Mouse (Mus musculus) left cerebral cortex, adult 8-10 months (tissue): ENCODE measurements at regions not wholly inside any gene's neighbourhood (a gene's known extent, or its start where the extent isn't known, plus 50 kb on each side); places are given as distances from the start of the nearest gene placed in this dataset.
"Not testable (repeated sequence)": the region's sequence is repeated elsewhere in the genome, so short reads cannot be mapped to it uniquely, and the experiment has no call there.

ENCODE experiments used
- DNase-seq, 2 experiments: peaks; one replicate each; pipeline ENCODE4 v3.0.0; 2022; ENCODE audit warnings: low spot score in 2 of 2

GRCm38 (mm10) chr15:31980791-31981190 is 196.3 kb upstream of the Tas2r119 start:
- no peak for DNase-seq

- no peak for DNase-seq
Measured at GRCm38 (mm10) chr15:31987291-31987690, 189.8 kb upstream of the Tas2r119 start.

GRCm38 (mm10) chr15:31989093-31989492 is 188.0 kb upstream of the Tas2r119 start:
- peak in 1 of 2 experiments; percentile 45 for DNase-seq

GRCm38 (mm10) chr15:31989593-31990290 is 187.3 kb upstream of the Tas2r119 start:
- peak in 1 of 2 experiments; percentile 39 for DNase-seq

- no peak for DNase-seq
Measured at GRCm38 (mm10) chr15:31997996-31998395, 179.1 kb upstream of the Tas2r119 start.

GRCm38 (mm10) chr15:31999553-31999952 is 177.5 kb upstream of the Tas2r119 start:
- DNase-seq: no peak

GRCm38 (mm10) chr15:32002950-32003422 is 174.1 kb upstream of the Tas2r119 start:
- peak; percentile 8 to 80 for DNase-seq

GRCm38 (mm10) chr15:32003489-32003888 is 173.6 kb upstream of the Tas2r119 start:
- no peak for DNase-seq

GRCm38 (mm10) chr15:32005986-32006385 is 171.1 kb upstream of the Tas2r119 start:
- no peak for DNase-seq

- no peak for DNase-seq
Measured at GRCm38 (mm10) chr15:32009818-32010217, 167.3 kb upstream of the Tas2r119 start.

- DNase-seq: no peak
Measured at GRCm38 (mm10) chr15:32012044-32012443, 165.0 kb upstream of the Tas2r119 start.

- no peak for DNase-seq
Measured at GRCm38 (mm10) chr15:32012838-32013237, 164.3 kb upstream of the Tas2r119 start.

- no peak for DNase-seq
Measured at GRCm38 (mm10) chr15:32015169-32015568, 161.9 kb upstream of the Tas2r119 start.

- DNase-seq: no peak
Measured at GRCm38 (mm10) chr15:32020323-32021008, 156.6 kb upstream of the Tas2r119 start.

GRCm38 (mm10) chr15:32021009-32021602 is 156.0 kb upstream of the Tas2r119 start:
- DNase-seq: no peak

GRCm38 (mm10) chr15:32034091-32034490 is 143.0 kb upstream of the Tas2r119 start:
- DNase-seq: no peak

- no peak for DNase-seq
Measured at GRCm38 (mm10) chr15:32034790-32035189, 142.3 kb upstream of the Tas2r119 start.

GRCm38 (mm10) chr15:32041764-32042163 is 135.3 kb upstream of the Tas2r119 start:
- no peak for DNase-seq

GRCm38 (mm10) chr15:32042173-32042572 is 134.9 kb upstream of the Tas2r119 start:
- DNase-seq: no peak

- no peak for DNase-seq
Measured at GRCm38 (mm10) chr15:32042589-32042988, 134.5 kb upstream of the Tas2r119 start.

GRCm38 (mm10) chr15:32043207-32043606 is 133.9 kb upstream of the Tas2r119 start:
- no peak for DNase-seq

- not testable (repeated sequence) for DNase-seq
Measured at GRCm38 (mm10) chr15:32043670-32044069, 133.4 kb upstream of the Tas2r119 start.
